7 mouse cellular contexts compared by ENCODE assay signal in the genomic region with DNA sequence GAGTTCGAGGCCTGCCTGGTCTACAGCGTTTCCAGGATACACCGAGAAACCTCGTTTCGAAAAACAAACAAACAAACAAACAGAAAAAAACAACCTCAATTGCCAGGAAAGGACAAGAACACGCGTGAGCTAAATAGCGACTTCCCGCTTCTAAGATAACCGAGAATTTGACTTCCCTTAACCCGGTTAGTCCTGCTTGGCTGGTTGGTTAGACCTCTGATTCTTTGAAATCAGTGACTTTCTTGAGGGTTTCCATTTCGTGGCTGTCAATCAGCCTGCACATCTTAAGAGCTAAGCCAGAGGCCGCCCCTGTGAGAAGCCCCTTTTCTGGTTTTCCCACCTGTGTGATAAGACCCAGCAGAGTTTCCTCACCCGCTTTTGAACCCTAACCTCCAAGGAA. TPM values are rescaled to one million over a fixed set of nuclear protein-coding genes. Genes with fewer than 3 reads are reported as not detected.
DNase-seq lines count a peak whose midpoint lies in the region; ATAC-seq lines count a peak whose summit lies in the region.

No protein-coding gene starts in this region.

- H3K4me1 ChIP-seq in embryonic facial prominence, embryonic 10.5 days, result peaks cover 21% of the 10 kb centered on the region
- peaks cover 11% of the 10 kb centered on the region for H3K4me1 ChIP-seq in intestine, embryonic 14.5 days (replicated peaks; ENCODE audit: control insufficient read depth, insufficient read depth, low read length)

- H3K27ac ChIP-seq in embryonic facial prominence, embryonic 10.5 days (replicated peaks), result peak overlapping the region; percentile 94
- H3K27ac ChIP-seq in intestine, embryonic 14.5 days (ENCODE audit: low read depth), result no peak overlapping the region

- H3K36me3 ChIP-seq in embryonic facial prominence, embryonic 10.5 days (replicated peaks), result peaks cover 19% of the 10 kb centered on the region
- H3K36me3 ChIP-seq in intestine, embryonic 14.5 days (ENCODE audit: control insufficient read depth, insufficient read depth, low read length), result no peaks in the 10 kb centered on the region

- no peak for ATAC-seq in intestine, embryonic 14.5 days (replicated peaks; ENCODE audit: low FRiP score, low TSS enrichment, low read depth)

- peak overlapping the region; percentile 88 for H3K4me3 ChIP-seq in embryonic facial prominence, embryonic 10.5 days
- peak overlapping the region; percentile 87 for H3K4me3 ChIP-seq in intestine, embryonic 14.5 days (ENCODE audit: low read depth, low read length)

- peak; percentile 24 for DNase-seq in thymus, postnatal 0 days (ENCODE audit: low spot score)
- no peak for DNase-seq in thymus, postnatal 36 days
- peak; percentile 20 for DNase-seq in embryonic facial prominence, embryonic 10.5 days (ENCODE audit: low spot score)
- peak; percentile 62 for DNase-seq in intestine, embryonic 14.5 days (ENCODE audit: low spot score)
- peak; percentile 23 for DNase-seq in neural tube, embryonic 10.5 days (ENCODE audit: extremely low spot score, low spot score)
- no peak for DNase-seq in adrenal gland, adult 18-20 months (ENCODE audit: low spot score in 2 of 2)
- DNase-seq in urinary bladder, adult 18-20 months (ENCODE audit: low spot score in 2 of 2), result no peak

- no peaks in the 10 kb centered on the region for H3K27me3 ChIP-seq in embryonic facial prominence, embryonic 10.5 days (replicated peaks; ENCODE audit: low read depth, poor library complexity, severe bottlenecking)
- H3K27me3 ChIP-seq in intestine, embryonic 14.5 days (replicated peaks; ENCODE audit: control insufficient read depth, insufficient read depth, low read length), result no peaks in the 10 kb centered on the region

- H3K4me2 ChIP-seq in intestine, embryonic 14.5 days (ENCODE audit: low read length), result peak overlapping the region; percentile 72

- WGBS in embryonic facial prominence, embryonic 10.5 days, result 29% methylated on average over 14 of the region's 14 CpGs
- 24% methylated on average over 14 of the region's 14 CpGs for WGBS in intestine, embryonic 14.5 days

- peak overlapping the region; percentile 86 for H3K9ac ChIP-seq in intestine, embryonic 14.5 days (ENCODE audit: low read length)

- H3K9me3 ChIP-seq in embryonic facial prominence, embryonic 10.5 days, result no peaks in the 10 kb centered on the region
- no peaks in the 10 kb centered on the region for H3K9me3 ChIP-seq in intestine, embryonic 14.5 days (ENCODE audit: control insufficient read depth, low read length)

RNA-seq across cellular contexts. Expression of a gene that starts 0.9 kb away (rescaled TPM):
- 71.5 and 75.4 TPM in 2 replicates for polyA plus RNA-seq in thymus, postnatal 0 days (2015; fragmentation: Nextera tagmentation; extraction: Ambion mirVana)
- polyA plus RNA-seq in embryonic facial prominence, embryonic 10.5 days (2016; fragmentation: Nextera tagmentation; extraction: Ambion mirVana), result 66.6 and 68.2 TPM in 2 replicates
- polyA plus RNA-seq in intestine, embryonic 14.5 days (2014; fragmentation: Nextera tagmentation; extraction: Ambion mirVana), result 70.9 and 72.6 TPM in 2 replicates
- total RNA-seq in adrenal gland, adult 18-20 months (2021), result 10 to 100 TPM; 27.6 to 37.6 TPM

Comparison
In these comparisons a context has a peak if more than half of its experiments do, and no peak if none do; other contexts are left out.
1. DNase-seq: peak in thymus, postnatal 0 days (single experiment), embryonic facial prominence, embryonic 10.5 days (single experiment), intestine, embryonic 14.5 days (single experiment) and neural tube, embryonic 10.5 days (single experiment); none in thymus, postnatal 36 days (0 of 2), adrenal gland, adult 18-20 months (0 of 2) and urinary bladder, adult 18-20 months (0 of 2).